Comparison of ENCODE assay signal across 9 mouse cellular contexts in genomic region chr19:8844371-8845129, GRCm38 (mm10). TPM values are rescaled to one million over a fixed set of nuclear protein-coding genes. Genes with fewer than 3 reads are reported as not detected.
A peak's percentile ranks its signal among the peaks of the same experiment; 100 is the strongest.
DNase-seq lines count a peak whose midpoint lies in the region; ATAC-seq and TF ChIP-seq lines count a peak whose summit lies in the region.
"Had no signal": no experiment of that assay in that cellular context is flagged by ENCODE, and none has a peak within 500 bp of the region (broad histone marks: within the 10 kb centered on the region; RNA-seq: fewer than 3 reads in every experiment).

No protein-coding gene starts in this region.

- CTCF ChIA-PET in Patski (lab: Charles Lee) = interaction anchor here (0.7 to 2.4 kb wide), 11 partner anchors 9 to 935 kb away, joined by 3 to 13 read pairs (median 3); partner anchors contain the start of gene Uqcc3

- peaks cover 6% of the 10 kb centered on the region; the same call in 1 of the 2 replicates for H3K4me1 ChIP-seq in hindbrain, embryonic 11.5 days (replicated peaks; ENCODE audit: control insufficient read depth, insufficient read depth, low read length)
- peaks cover 21% of the 10 kb centered on the region for H3K4me1 ChIP-seq in hindbrain, embryonic 13.5 days (replicated peaks)

- peak; percentile 86 for DNase-seq in hindbrain, embryonic 11.5 days (ENCODE audit: low spot score)
- DNase-seq in Patski (ENCODE audit: low read depth, low spot score) = no peak
- DNase-seq in cerebellum, postnatal 25 days = peak; percentile 76 to 88
- DNase-seq in gonadal fat pad, adult 2 months (ENCODE audit: low read depth) = peak; percentile 95
- peak; percentile 62 to 75 for DNase-seq in left cerebral cortex, postnatal 36 days (ENCODE audit: low spot score in 2 of 2)
- DNase-seq in thymus, adult 18-20 months = peak; percentile 18 to 45

- H3K27me3 ChIP-seq in hindbrain, embryonic 11.5 days (ENCODE audit: control insufficient read depth, insufficient read depth, low read length) = no peaks in the 10 kb centered on the region
- H3K27me3 ChIP-seq in hindbrain, embryonic 13.5 days = no peaks in the 10 kb centered on the region
- H3K27me3 ChIP-seq in Patski = no peaks in the 10 kb centered on the region

- 0 out of 2 replicates have a peak, but pooled peaks cover 9% of the 10 kb centered on the region for H3K36me3 ChIP-seq in hindbrain, embryonic 11.5 days (ENCODE audit: control insufficient read depth, insufficient read depth, low read length)
- peaks cover 61% of the 10 kb centered on the region for H3K36me3 ChIP-seq in hindbrain, embryonic 13.5 days

- no peak overlapping the region for H3K4me2 ChIP-seq in hindbrain, embryonic 11.5 days (replicated peaks; ENCODE audit: low read depth, low read length)
- H3K4me2 ChIP-seq in hindbrain, embryonic 13.5 days = no peak overlapping the region

- no peaks in the 10 kb centered on the region for H3K9me3 ChIP-seq in hindbrain, embryonic 11.5 days (ENCODE audit: control insufficient read depth, low read length)
- no peaks in the 10 kb centered on the region for H3K9me3 ChIP-seq in hindbrain, embryonic 13.5 days

- intact Hi-C loops in left cerebral cortex, postnatal 36 days (cut with DNase I) = loop anchor here (5.0 kb wide), 1 partner anchor 53 kb away; the partner anchor contains the start of gene Ganab

- H3K9ac ChIP-seq in hindbrain, embryonic 11.5 days (ENCODE audit: low read depth, low read length) = no peak overlapping the region
- no peak overlapping the region for H3K9ac ChIP-seq in hindbrain, embryonic 13.5 days

- POLR2A ChIA-PET in Patski (lab: Charles Lee) = interaction anchor here (0.5 to 0.9 kb wide), 2 partner anchors 20 to 1094 kb away, joined by 3 to 6 read pairs; no protein-coding TSS in a partner anchor

- no peak overlapping the region for H3K4me3 ChIP-seq in hindbrain, embryonic 11.5 days (ENCODE audit: low read depth, low read length)
- H3K4me3 ChIP-seq in hindbrain, embryonic 13.5 days = no peak overlapping the region

- H3K27ac ChIP-seq in hindbrain, embryonic 11.5 days (ENCODE audit: low read depth, low read length) = no peak overlapping the region
- H3K27ac ChIP-seq in hindbrain, embryonic 13.5 days = no peak overlapping the region

- in situ Hi-C loops in Patski (cut with MboI; ENCODE audit: low pct_unique_long_range_greater_than_20kb) = loop anchor here (5.0 to 25.0 kb wide), 2 partner anchors 268 to 1043 kb away; partner anchors contain the start of gene Incenp

- WGBS in hindbrain, embryonic 11.5 days = 73% methylated on average over 5 of the region's 5 CpGs
- 59% methylated on average over 5 of the region's 5 CpGs for WGBS in hindbrain, embryonic 13.5 days

- no peak for ATAC-seq in hindbrain, embryonic 11.5 days (ENCODE audit: low FRiP score)
- no peak for ATAC-seq in hindbrain, embryonic 13.5 days (ENCODE audit: low FRiP score)
- ATAC-seq in Patski = peak; percentile 71
- 0 out of 2 replicates have a peak, but pooled peaks have one; percentile 15 for ATAC-seq in monocyte, adult 5-6 weeks (replicated peaks; ENCODE audit: insufficient number of reproducible peaks, low FRiP score, low TSS enrichment, poor library complexity, severe bottlenecking)

- TF ChIP-seq CTCF in Patski (IDR thresholded peaks at IDR 0.05) = peak; percentile 86

RNA-seq across cellular contexts. Expression of gene Gng3, which starts 5.6 kb away (rescaled TPM):
- 158 TPM in 2 replicates for polyA plus RNA-seq in hindbrain, embryonic 11.5 days (2014; fragmentation: Nextera tagmentation; extraction: Ambion mirVana)
- 346 and 374 TPM in 2 replicates for polyA plus RNA-seq in hindbrain, embryonic 13.5 days (2015; fragmentation: Nextera tagmentation; extraction: Ambion mirVana)
- polyA plus RNA-seq in Patski (2021) = 0.50 TPM
- polyA plus RNA-seq in gonadal fat pad, adult 2 months (2012; rRNA removed) = 0.43 and 0.46 TPM in 2 replicates
- 100 to 1,000 TPM; 190 to 230 TPM for total RNA-seq in left cerebral cortex, postnatal 36 days (2021)
- total RNA-seq in monocyte, adult 5-6 weeks (2017) = 0.39 to 0.64 TPM in 2 of 3 replicates, not detected in the other

RNA-seq across cellular contexts. Expression of gene Lrrn4cl, which starts 6.0 kb away (rescaled TPM):
- polyA plus RNA-seq in hindbrain, embryonic 11.5 days (2014; fragmentation: Nextera tagmentation; extraction: Ambion mirVana) = 0.32 and 0.37 TPM in 2 replicates
- 1.0 and 1.3 TPM in 2 replicates for polyA plus RNA-seq in hindbrain, embryonic 13.5 days (2015; fragmentation: Nextera tagmentation; extraction: Ambion mirVana)
- 0.10 TPM for polyA plus RNA-seq in Patski (2021)
- polyA plus RNA-seq in gonadal fat pad, adult 2 months (2012; rRNA removed) = 6.9 and 8.7 TPM in 2 replicates
- total RNA-seq in left cerebral cortex, postnatal 36 days (2021) = 1 to 10 TPM; 1.3 to 1.6 TPM
- total RNA-seq in monocyte, adult 5-6 weeks (2017) = 0.10 to 0.78 TPM (median 0.32 TPM) in 3 replicates

RNA-seq across cellular contexts. Expression of gene Bscl2, which starts 7.3 kb away (rescaled TPM):
- 55.6 and 59.6 TPM in 2 replicates for polyA plus RNA-seq in hindbrain, embryonic 11.5 days (2014; fragmentation: Nextera tagmentation; extraction: Ambion mirVana)
- 82.9 and 84.0 TPM in 2 replicates for polyA plus RNA-seq in hindbrain, embryonic 13.5 days (2015; fragmentation: Nextera tagmentation; extraction: Ambion mirVana)
- 4.1 TPM for polyA plus RNA-seq in Patski (2021)
- polyA plus RNA-seq in gonadal fat pad, adult 2 months (2012; rRNA removed) = 306 and 363 TPM in 2 replicates
- total RNA-seq in left cerebral cortex, postnatal 36 days (2021) = 100 to 1,000 TPM; 118 TPM
- 25.1 to 34.8 TPM (median 30.9 TPM) in 3 replicates for total RNA-seq in monocyte, adult 5-6 weeks (2017)

RNA-seq across cellular contexts. Expression of gene AC129217.1, which starts 15.0 kb away (rescaled TPM):
- polyA plus RNA-seq in hindbrain, embryonic 11.5 days (2014; fragmentation: Nextera tagmentation; extraction: Ambion mirVana) = not detected in 2 replicates
- not detected in 2 replicates for polyA plus RNA-seq in hindbrain, embryonic 13.5 days (2015; fragmentation: Nextera tagmentation; extraction: Ambion mirVana)
- polyA plus RNA-seq in Patski (2021) = 3.3 TPM
- 0.57 and 9.1 TPM in 2 replicates for polyA plus RNA-seq in gonadal fat pad, adult 2 months (2012; rRNA removed)
- total RNA-seq in left cerebral cortex, postnatal 36 days (2021) = not detected
- 40.4 to 54.5 TPM (median 44.1 TPM) in 3 replicates for total RNA-seq in monocyte, adult 5-6 weeks (2017)
- polyA plus RNA-seq: neural tube, embryonic 14.5 days had no signal

RNA-seq across cellular contexts. Expression of gene Hnrnpul2, which starts 24.7 kb away (rescaled TPM):
- 7.0 and 10.1 TPM in 2 replicates for polyA plus RNA-seq in hindbrain, embryonic 11.5 days (2014; fragmentation: Nextera tagmentation; extraction: Ambion mirVana)
- 5.8 and 6.3 TPM in 2 replicates for polyA plus RNA-seq in hindbrain, embryonic 13.5 days (2015; fragmentation: Nextera tagmentation; extraction: Ambion mirVana)
- 136 TPM for polyA plus RNA-seq in Patski (2021)
- 19.0 and 35.0 TPM in 2 replicates for polyA plus RNA-seq in gonadal fat pad, adult 2 months (2012; rRNA removed)
- 100 to 1,000 TPM; 110 to 118 TPM for total RNA-seq in left cerebral cortex, postnatal 36 days (2021)
- 84.4 to 149 TPM (median 101 TPM) in 3 replicates for total RNA-seq in monocyte, adult 5-6 weeks (2017)

Comparison
In these comparisons a context has a peak if more than half of its experiments do, and no peak if none do; other contexts are left out.
1. ATAC-seq: peak in Patski (single experiment) and monocyte, adult 5-6 weeks (single experiment); none in hindbrain, embryonic 11.5 days (single experiment) and hindbrain, embryonic 13.5 days (single experiment).
2. RNA of gene Gng3, which starts 5.6 kb away (polyA plus RNA-seq): 346 to 374 TPM in hindbrain, embryonic 13.5 days and 158 TPM in hindbrain, embryonic 11.5 days; 0.50 TPM in Patski (single experiment) and 0.43 to 0.46 TPM in gonadal fat pad, adult 2 months; every median in the first group is over 100 times any median in the second.
3. RNA of gene Bscl2, which starts 7.3 kb away (polyA plus RNA-seq): 306 to 363 TPM in gonadal fat pad, adult 2 months, 82.9 to 84.0 TPM in hindbrain, embryonic 13.5 days and 55.6 to 59.6 TPM in hindbrain, embryonic 11.5 days; 4.1 TPM in Patski (single experiment); every median in the first group is over 10 times any median in the second.